ENCODE assay signal across 8 mouse cellular contexts in genomic region chr3:83055281-83056038, GRCm38 (mm10). TPM values are rescaled to one million over a fixed set of nuclear protein-coding genes. Genes with fewer than 3 reads are reported as not detected.
A peak's percentile ranks its signal among the peaks of the same experiment; 100 is the strongest.
DNase-seq lines count a peak whose midpoint lies in the region; ATAC-seq and TF ChIP-seq lines count a peak whose summit lies in the region.

Gene Plrg1, plus strand, starts transcription at chr3:83055522.

- no peak for TF ChIP-seq CTCF in lung, adult 2 months (IDR thresholded peaks at IDR 0.05; ENCODE audit: insufficient read depth, low read length)

- H3K9ac ChIP-seq in ES-E14 (ENCODE audit: insufficient read depth, low read depth, low read length, poor library complexity, severe bottlenecking): peak within 1 kb of the TSS; percentile 96
- peak within 1 kb of the TSS; percentile 72 for H3K9ac ChIP-seq in forebrain, embryonic 15.5 days (replicated peaks)

- no peaks in the 10 kb centered on the region for H3K9me3 ChIP-seq in ES-E14 (ENCODE audit: control insufficient read depth, insufficient read depth, low read depth, low read length)
- H3K9me3 ChIP-seq in forebrain, embryonic 15.5 days: no peaks in the 10 kb centered on the region

- H3K27me3 ChIP-seq in forebrain, embryonic 15.5 days: no peaks in the 10 kb centered on the region

- peak; percentile 94 for DNase-seq in ES-E14 (ENCODE audit: low read depth, low spot score)
- peak; percentile 98 for DNase-seq in cerebellum, adult 11-12 months
- DNase-seq in heart, postnatal 25 days (ENCODE audit: low spot score): peak; percentile 95
- peak; percentile 98 for DNase-seq in layer of hippocampus, adult 18-20 months (ENCODE audit: low spot score in 2 of 2)
- DNase-seq in lung, adult 2 months: peak; percentile 98
- peak; percentile 97 to 98 for DNase-seq in thymus, adult 18-20 months

- WGBS in forebrain, embryonic 15.5 days: under 1% methylated on average over 61 of the region's 61 CpGs
- under 1% methylated on average over 61 of the region's 61 CpGs for WGBS in lung, adult 2 months

- peak within 1 kb of the TSS; percentile 57 for H3K4me2 ChIP-seq in forebrain, embryonic 15.5 days (replicated peaks)

- H3K36me3 ChIP-seq in ES-E14 (ENCODE audit: control insufficient read depth, insufficient read depth, low read length, poor library complexity, severe bottlenecking): peaks cover 12% of the 10 kb centered on the region
- peaks cover 26% of the 10 kb centered on the region for H3K36me3 ChIP-seq in forebrain, embryonic 15.5 days

- H3K4me1 ChIP-seq in ES-E14 (ENCODE audit: control insufficient read depth in 2 of 2, insufficient read depth in 2 of 2, low read length in 2 of 2, poor library complexity in 1 of 2): no peaks in the 10 kb centered on the region
- H3K4me1 ChIP-seq in forebrain, embryonic 15.5 days: peaks cover 12% of the 10 kb centered on the region
- H3K4me1 ChIP-seq in lung, adult 2 months (ENCODE audit: control insufficient read depth, insufficient read depth, low read length): no peaks in the 10 kb centered on the region; the same call in 1 of the 2 replicates

- H3K4me3 ChIP-seq in ES-E14 (ENCODE audit: insufficient read depth in 1 of 2, low read depth in 1 of 2, low read length in 2 of 2, poor library complexity in 1 of 2, severe bottlenecking in 1 of 2): peak within 1 kb of the TSS; percentile 91 to 100
- H3K4me3 ChIP-seq in forebrain, embryonic 15.5 days: peak within 1 kb of the TSS; percentile 75
- H3K4me3 ChIP-seq in lung, adult 2 months (replicated peaks; ENCODE audit: extremely low read depth, low read depth, low read length): peak within 1 kb of the TSS; percentile 73

- intact Hi-C loops in heart, postnatal 25 days (cut with DNase I): no loop called here

- in situ Hi-C loops in ES-E14 (cut with MboI; ENCODE audit: low sequenced_read_pairs in 2 of 2, unreplicated experiment in 2 of 2): loop anchor here in 1 of 2 experiments (25.0 kb wide), 1 partner anchor 693 kb away; the partner anchor contains the start of gene Map9

- peak; percentile 99 for ATAC-seq in forebrain, embryonic 15.5 days (replicated peaks)
- ATAC-seq in neutrophil, adult 5-6 weeks (ENCODE audit: extremely low read depth, insufficient number of reproducible peaks, low FRiP score, poor library complexity, severe bottlenecking): peak; percentile 97

- peak; percentile 87 for TF ChIP-seq POLR2A in lung, adult 2 months (IDR thresholded peaks at IDR 0.05; ENCODE audit: borderline replicate concordance, extremely low read depth, low read depth, low read length)

- H3K27ac ChIP-seq in ES-E14 (ENCODE audit: insufficient read depth, low read depth, low read length, poor library complexity, severe bottlenecking): peak within 1 kb of the TSS; percentile 67; the same call in 1 of the 2 replicates
- peak within 1 kb of the TSS; percentile 79 for H3K27ac ChIP-seq in forebrain, embryonic 15.5 days (replicated peaks)

TF ChIP-seq in ES-E14, 5 proteins besides CTCF, POLR2A, EP300 and RAD21:
- TF ChIP-seq ZC3H11A (IDR thresholded peaks at IDR 0.05; ENCODE audit: borderline replicate concordance, low read depth, low read length): no peak
TF ChIP-seq in ES-E14: peak in this region for 0.

RNA-seq across cellular contexts. Expression of gene Plrg1, which starts in this region (rescaled TPM):
- 71.4 and 81.7 TPM in 2 replicates for total RNA-seq in ES-E14 (2012; rRNA removed)
- polyA plus RNA-seq in forebrain, embryonic 15.5 days (2015; fragmentation: Nextera tagmentation; extraction: Ambion mirVana): 114 and 118 TPM in 2 replicates
- total RNA-seq in heart, postnatal 25 days (2021): 10 to 100 TPM; 25.5 to 27.9 TPM
- 10 to 100 TPM; 51.3 to 56.5 TPM for total RNA-seq in layer of hippocampus, adult 18-20 months (2021)
- 29.6 and 41.1 TPM in 2 replicates for polyA plus RNA-seq in lung, adult 2 months (2012; rRNA removed)
- total RNA-seq in neutrophil, adult 5-6 weeks (2017): 54.5 and 62.4 TPM in 2 replicates

Comparison
In these comparisons a context has a peak if more than half of its experiments do, and no peak if none do; other contexts are left out.
1. Peak in every context shown above with its lines: DNase-seq, ATAC-seq, H3K4me3 ChIP-seq and H3K27ac ChIP-seq.